Mouse (Mus musculus) heart, adult 2 months (tissue): ENCODE measurements around the gene Slc1a5.

Source experiments
- CTCF ChIP-seq: fragments of 200-600 bp; IDR thresholded peaks from 2 replicates; pipeline ENCODE4 v1.8.1; 2022; ENCODE audit warnings: antibody characterized with exemption, mild to moderate bottlenecking, moderate library complexity
- EP300 ChIP-seq: fragments of 200-500 bp; IDR thresholded peaks from 2 replicates; pipeline ENCODE4 v1.6.1; 2011; ENCODE audit warnings: low read depth, low read length, control low read depth; ENCODE audit not compliant: insufficient read depth
- POLR2A ChIP-seq: fragments of 200-500 bp; IDR thresholded peaks from 2 replicates; pipeline ENCODE4 v1.6.1; 2011; ENCODE audit warnings: mild to moderate bottlenecking, low read depth, low read length, control low read depth; ENCODE audit not compliant: insufficient read depth

GRCm38 (mm10) chr7:16781555-16781815, 345 bp downstream of the Slc1a5 start:
- TF ChIP-seq EP300 = no peak
- no peak for TF ChIP-seq CTCF
- no peak for TF ChIP-seq POLR2A
